Mouse (Mus musculus) neural tube, embryonic 14.5 days (tissue): ENCODE results near the gene Vps13a. TPM values are rescaled to one million over a fixed set of nuclear protein-coding genes. Genes with fewer than 3 reads are reported as not detected.
A peak's percentile ranks its signal among the peaks of the same experiment; 100 is the strongest.

Experiments used
- ATAC-seq: fragments of 200-750 bp; cut with Nextera tagmentation; 2 replicates; pipeline ENCODE4 v1.8.0; 2017; ENCODE audit warnings: low read depth, mild to moderate bottlenecking, moderate TSS enrichment, moderate library complexity
- H3K27ac ChIP-seq: fragments of 300-500 bp; sonication (generic); 2 replicates; pipeline ENCODE4 v1.5.1; 2014; ENCODE audit warnings: low read depth, mild to moderate bottlenecking, control low read depth, low read length, moderate library complexity, mixed read lengths
- H3K27me3 ChIP-seq: fragments of 300-500 bp; sonication (generic); 2 replicates; pipeline ENCODE4 v1.6.1; 2014; ENCODE audit warnings: low read length; ENCODE audit not compliant: control insufficient read depth, insufficient read depth
- H3K36me3 ChIP-seq: fragments of 300-500 bp; sonication (generic); 2 replicates; pipeline ENCODE4 v1.6.1; 2014; ENCODE audit warnings: low read length, mixed read lengths; ENCODE audit not compliant: control insufficient read depth, insufficient read depth
- H3K4me1 ChIP-seq: fragments of 300-500 bp; sonication (generic); 2 replicates; pipeline ENCODE4 v1.6.1; 2014; ENCODE audit warnings: low read length; ENCODE audit not compliant: control insufficient read depth, insufficient read depth
- H3K4me2 ChIP-seq: fragments of 300-500 bp; sonication (generic); 2 replicates; pipeline ENCODE4 v1.6.1; 2014; ENCODE audit warnings: mild to moderate bottlenecking, low read depth, low read length, control low read depth
- H3K4me3 ChIP-seq: fragments of 300-500 bp; sonication (generic); 2 replicates; pipeline ENCODE4 v1.5.1; 2014; ENCODE audit warnings: low read depth, low read length, control low read depth, mixed read lengths
- H3K9ac ChIP-seq: fragments of 300-500 bp; sonication (generic); replicated peaks from 2 replicates; pipeline ENCODE4 v1.6.1; 2014; ENCODE audit warnings: low read depth, mild to moderate bottlenecking, control low read depth, low read length, mixed read lengths
- H3K9me3 ChIP-seq: fragments of 300-500 bp; sonication (generic); 2 replicates; pipeline ENCODE4 v1.6.1; 2016; ENCODE audit warnings: low read length; ENCODE audit not compliant: control insufficient read depth
- WGBS: fragments of 180-500 bp; shearing (Covaris S2); extraction: QIAGEN DNeasy Blood & Tissue Kit; methylation state at CpG from one replicate; pipeline ENCODE4 v1.1.7; 2014; 5-methylcytosine and 5-hydroxymethylcytosine counted together
- polyA plus RNA-seq: library from polyadenylated mRNA; unstranded; fragments of >200 nt; fragmentation: Nextera tagmentation; extraction: Ambion mirVana; gene quantifications from 2 replicates; pipeline ENCODE4 v1.2.1, GENCODE M21; 2014

Gene Vps13a
- polyA plus RNA-seq, 1 experiment from 2014 or later = 12.0 TPM

DNA sequence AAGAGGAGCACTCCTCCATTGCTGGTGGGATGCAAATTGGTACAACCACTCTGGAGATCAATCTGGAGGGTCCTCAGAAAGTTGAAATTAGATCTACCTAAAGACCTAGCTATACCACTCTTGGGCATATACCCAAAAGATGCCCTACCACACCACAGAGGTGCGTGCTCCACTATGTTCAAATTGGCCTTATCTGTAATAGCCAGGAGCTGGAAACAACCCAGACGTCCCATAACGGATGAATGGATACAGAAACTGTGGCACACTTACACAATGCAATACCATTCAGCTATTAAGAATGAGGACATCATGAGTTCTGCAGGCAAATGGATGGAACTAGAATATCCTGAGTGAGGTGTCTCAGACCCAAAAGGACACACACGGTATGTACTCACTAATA lies 43.9 kb downstream of the Vps13a start:
- H3K4me3 ChIP-seq = no peak overlapping the region
- WGBS = 90% methylated on average over 4 of the region's 4 CpGs
- ATAC-seq = no peak
- no peaks in the 10 kb centered on the region for H3K36me3 ChIP-seq
- H3K27ac ChIP-seq = no peak overlapping the region
- no peaks in the 10 kb centered on the region for H3K27me3 ChIP-seq
- H3K9ac ChIP-seq = no peak overlapping the region
- H3K4me2 ChIP-seq = no peak overlapping the region
- no peaks in the 10 kb centered on the region for H3K9me3 ChIP-seq
- H3K4me1 ChIP-seq = no peaks in the 10 kb centered on the region

DNA sequence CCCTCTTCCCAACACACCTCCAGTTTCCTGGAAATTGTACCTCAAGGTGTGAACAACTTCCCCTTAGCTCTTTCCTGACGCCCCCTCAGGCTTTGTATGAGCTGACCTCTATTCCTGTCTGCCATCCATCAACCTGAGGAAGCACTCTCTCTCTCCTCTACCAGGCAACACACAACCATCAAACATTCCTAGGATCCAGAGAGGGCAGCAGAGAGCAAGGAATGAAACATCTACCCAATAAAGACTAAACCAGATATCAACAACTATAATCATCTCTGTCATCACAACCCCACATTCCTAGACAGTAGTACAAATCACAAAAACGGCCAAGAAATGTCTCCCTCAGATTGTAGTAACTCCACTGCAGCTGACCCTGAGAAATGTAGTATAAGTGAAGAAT lies 52.0 kb downstream of the Vps13a start:
- no peaks in the 10 kb centered on the region for H3K9me3 ChIP-seq
- H3K36me3 ChIP-seq = no peaks in the 10 kb centered on the region
- ATAC-seq = no peak
- no peak overlapping the region for H3K4me2 ChIP-seq
- no peaks in the 10 kb centered on the region for H3K27me3 ChIP-seq
- no peak overlapping the region for H3K27ac ChIP-seq
- no peak overlapping the region for H3K4me3 ChIP-seq
- H3K9ac ChIP-seq = no peak overlapping the region
- H3K4me1 ChIP-seq = no peaks in the 10 kb centered on the region
- WGBS = 56% methylated on average over 2 of the region's 2 CpGs

DNA sequence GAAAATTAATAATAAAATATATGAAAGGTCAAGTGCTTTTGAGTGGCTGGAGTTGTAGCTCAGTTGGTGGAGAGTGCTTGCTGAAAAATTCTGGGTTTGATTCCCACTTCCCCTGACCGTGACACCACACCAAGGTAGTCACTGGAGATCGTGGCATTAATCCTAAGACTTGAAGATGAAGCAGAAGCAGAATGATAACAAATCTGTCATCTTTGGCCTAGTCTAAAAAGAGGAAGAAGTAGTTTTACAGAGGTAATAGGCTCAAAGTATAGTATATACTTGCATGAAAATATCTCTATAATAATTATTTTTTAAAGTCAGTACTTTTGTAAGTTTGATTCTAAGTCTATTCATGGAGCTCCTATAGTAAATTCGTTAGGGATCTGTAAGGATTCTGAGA lies 65.5 kb downstream of the Vps13a start:
- no peaks in the 10 kb centered on the region for H3K4me1 ChIP-seq
- H3K36me3 ChIP-seq = no peaks in the 10 kb centered on the region
- no peak overlapping the region for H3K27ac ChIP-seq
- no peaks in the 10 kb centered on the region for H3K9me3 ChIP-seq
- no peak overlapping the region for H3K4me2 ChIP-seq
- H3K27me3 ChIP-seq = no peaks in the 10 kb centered on the region
- H3K9ac ChIP-seq = no peak overlapping the region
- ATAC-seq = no peak
- no peak overlapping the region for H3K4me3 ChIP-seq
- WGBS = 97% methylated on average over 3 of the region's 3 CpGs

DNA sequence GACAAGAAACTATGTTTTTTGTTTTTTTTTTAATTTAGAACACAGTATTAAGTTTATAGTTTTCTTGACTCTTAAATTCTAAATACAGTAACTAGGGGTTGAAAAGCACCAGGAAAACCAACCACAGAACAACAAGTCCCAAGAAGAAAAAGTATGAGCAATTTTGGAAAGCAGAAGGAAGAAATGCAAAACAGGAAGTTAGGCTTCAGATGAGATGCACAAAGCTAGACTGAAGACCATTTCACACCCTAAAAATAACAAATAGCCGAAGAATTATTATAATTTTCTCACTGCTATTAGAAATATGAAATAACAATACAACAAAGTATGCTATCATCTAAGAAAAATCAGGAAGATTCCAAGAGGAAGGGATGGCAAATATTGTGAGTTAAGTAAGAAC lies 78.9 kb downstream of the Vps13a start:
- Histone ChIP-seq H3K27ac (no peak overlapping the region), H3K9me3 (no peaks in the 10 kb centered on the region), H3K4me3 (no peak overlapping the region), H3K4me1 (no peaks in the 10 kb centered on the region), H3K36me3 (no peaks in the 10 kb centered on the region), H3K9ac (no peak overlapping the region), H3K27me3 (no peaks in the 10 kb centered on the region), H3K4me2 (no peak overlapping the region)
- ATAC-seq = no peak
- WGBS = 86% methylated on average over 1 of the region's 1 CpGs

DNA sequence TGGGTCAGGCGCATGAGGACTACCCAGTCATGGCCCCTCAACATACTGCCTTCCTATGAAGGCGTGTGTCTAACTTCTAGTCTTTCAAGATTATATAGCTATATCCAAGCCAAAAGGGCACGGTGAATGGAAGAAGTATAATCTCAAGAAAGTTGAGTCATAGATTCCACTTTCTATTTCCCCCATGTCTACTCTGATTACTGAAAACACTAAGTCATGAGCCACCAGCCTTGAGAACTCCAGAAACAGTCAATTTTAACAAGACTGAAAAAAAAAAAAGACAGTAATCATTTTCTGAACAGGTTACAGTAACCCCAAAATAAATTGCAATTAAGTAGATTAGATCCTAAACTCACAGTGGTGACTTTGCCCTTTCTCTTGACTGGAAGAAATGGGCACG lies 95.8 kb downstream of the Vps13a start:
- no peak for ATAC-seq
- no peaks in the 10 kb centered on the region for H3K4me1 ChIP-seq
- no peak overlapping the region for H3K4me3 ChIP-seq
- no peak overlapping the region for H3K9ac ChIP-seq
- WGBS = 93% methylated on average over 4 of the region's 4 CpGs
- no peaks in the 10 kb centered on the region for H3K27me3 ChIP-seq
- H3K9me3 ChIP-seq = no peaks in the 10 kb centered on the region
- H3K27ac ChIP-seq = no peak overlapping the region
- no peaks in the 10 kb centered on the region for H3K36me3 ChIP-seq
- H3K4me2 ChIP-seq = no peak overlapping the region

DNA sequence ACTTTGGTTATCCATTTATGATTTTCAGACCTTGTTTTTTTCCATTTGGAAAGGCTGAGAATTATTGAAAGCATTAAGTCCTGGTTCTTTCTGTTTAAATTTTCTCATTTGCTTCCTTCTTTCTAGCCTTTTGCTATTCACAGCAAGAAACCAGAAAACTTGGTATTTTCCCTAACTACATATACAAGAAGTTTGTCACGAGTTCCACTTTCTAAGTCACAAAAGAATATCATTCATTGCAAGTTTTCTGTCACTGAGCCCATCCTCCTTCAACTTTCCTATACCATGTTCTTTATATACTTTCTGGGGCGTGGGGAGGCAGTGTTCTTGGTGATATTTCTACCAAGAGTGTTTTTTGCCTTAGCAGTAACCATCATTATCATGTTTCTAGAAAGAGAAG lies 96.5 kb downstream of the Vps13a start:
- Histone ChIP-seq H3K4me1 (no peaks in the 10 kb centered on the region), H3K9ac (no peak overlapping the region), H3K9me3 (no peaks in the 10 kb centered on the region), H3K27me3 (no peaks in the 10 kb centered on the region), H3K27ac (no peak overlapping the region), H3K4me2 (no peak overlapping the region), H3K4me3 (no peak overlapping the region), H3K36me3 (no peaks in the 10 kb centered on the region)
- ATAC-seq = no peak
- 87% methylated on average over 2 of the region's 2 CpGs for WGBS

DNA sequence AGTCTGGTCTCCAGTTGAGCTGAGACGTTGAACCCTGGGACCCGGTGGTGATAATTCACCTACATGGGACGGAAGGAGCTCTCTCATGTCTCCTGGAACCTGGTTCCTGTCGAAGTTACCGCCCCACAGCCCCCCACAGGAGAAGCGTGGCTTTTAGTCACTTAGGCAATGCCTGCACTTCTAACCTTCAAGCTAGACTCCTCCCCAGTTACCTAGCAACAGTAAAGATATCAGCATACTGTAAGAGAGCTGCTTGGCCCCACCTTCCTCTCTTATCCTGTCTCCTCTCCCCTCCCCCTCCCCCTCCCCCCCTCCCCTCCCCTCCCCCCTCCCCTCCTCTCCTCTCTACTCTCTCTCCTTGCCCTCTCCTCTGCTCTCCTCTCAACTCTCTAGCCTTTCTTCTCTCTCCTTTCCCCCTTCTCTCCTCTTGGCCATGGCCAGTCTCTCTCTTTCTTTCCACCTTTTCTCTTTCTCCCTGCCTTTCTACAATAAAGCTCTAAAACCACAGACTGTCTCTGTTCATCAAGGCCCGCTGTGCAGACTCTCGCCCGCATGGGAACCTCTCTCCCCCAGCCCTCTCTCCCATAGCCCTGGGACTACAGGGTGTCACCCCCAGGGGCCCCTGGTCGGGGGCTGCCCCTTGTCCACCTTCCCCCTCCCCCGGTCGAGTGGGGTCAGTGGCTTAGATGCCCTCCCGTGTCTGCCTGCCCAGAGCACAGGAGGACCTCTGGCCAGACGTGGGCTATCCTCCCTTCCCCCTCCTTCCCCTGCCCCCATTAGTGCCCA lies 154.9 kb downstream of the Vps13a start:
- H3K36me3 ChIP-seq = no peaks in the 10 kb centered on the region
- 36% methylated on average over 14 of the region's 14 CpGs for WGBS
- H3K27me3 ChIP-seq = no peaks in the 10 kb centered on the region
- H3K9me3 ChIP-seq = no peaks in the 10 kb centered on the region
- H3K27ac ChIP-seq = no peak overlapping the region
- ATAC-seq = peak; percentile 49; the same call in 1 of the 2 replicates
- H3K4me2 ChIP-seq = no peak overlapping the region
- no peak overlapping the region for H3K4me3 ChIP-seq
- no peak overlapping the region for H3K9ac ChIP-seq
- H3K4me1 ChIP-seq = no peaks in the 10 kb centered on the region

DNA sequence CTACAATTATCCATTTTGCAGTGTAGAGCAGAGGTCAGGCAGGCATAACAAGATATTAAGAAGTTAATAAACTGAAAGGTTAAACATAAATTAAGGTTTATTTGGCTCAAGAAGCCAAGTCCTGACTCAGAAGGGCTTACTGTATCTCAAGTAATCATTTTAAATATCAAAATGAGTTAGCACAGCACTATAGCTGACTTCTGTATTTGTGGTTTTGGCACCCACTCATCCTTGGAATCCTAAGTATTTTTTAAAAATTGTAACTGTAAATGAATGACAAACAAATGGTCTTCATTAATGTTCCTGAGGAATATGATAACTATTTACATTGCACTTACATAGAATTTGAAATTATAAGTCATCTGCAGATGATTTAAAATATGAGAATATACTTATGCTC lies 155.7 kb downstream of the Vps13a start:
- H3K4me3 ChIP-seq = no peak overlapping the region
- no peaks in the 10 kb centered on the region for H3K27me3 ChIP-seq
- H3K9ac ChIP-seq = no peak overlapping the region
- H3K9me3 ChIP-seq = no peaks in the 10 kb centered on the region
- no peak overlapping the region for H3K4me2 ChIP-seq
- no peak overlapping the region for H3K27ac ChIP-seq
- no peaks in the 10 kb centered on the region for H3K36me3 ChIP-seq
- no peak for ATAC-seq
- H3K4me1 ChIP-seq = no peaks in the 10 kb centered on the region

DNA sequence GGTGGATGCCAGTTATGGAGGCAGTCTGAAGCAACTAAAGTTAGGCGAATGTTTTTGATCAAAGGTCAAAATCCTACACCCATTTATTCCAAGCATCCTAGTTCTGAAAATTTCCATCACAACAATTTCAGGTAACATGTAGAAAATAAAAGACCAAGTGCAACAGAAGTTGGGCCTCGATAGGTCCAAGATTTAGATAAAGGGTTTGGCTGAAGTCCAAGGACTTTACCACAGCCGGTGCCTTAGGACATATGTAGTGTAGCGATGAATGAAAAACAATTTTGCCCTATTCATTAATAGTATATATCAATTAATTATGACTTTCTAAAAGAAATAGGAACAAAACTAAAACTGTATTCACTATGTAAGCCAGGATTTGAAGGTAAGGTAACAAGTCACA lies 157.6 kb downstream of the Vps13a start:
- no peak overlapping the region for H3K27ac ChIP-seq
- WGBS = 88% methylated on average over 4 of the region's 4 CpGs
- no peak for ATAC-seq
- H3K36me3 ChIP-seq = no peaks in the 10 kb centered on the region
- H3K4me1 ChIP-seq = no peaks in the 10 kb centered on the region
- H3K4me2 ChIP-seq = no peak overlapping the region
- no peaks in the 10 kb centered on the region for H3K9me3 ChIP-seq
- H3K4me3 ChIP-seq = no peak overlapping the region
- no peaks in the 10 kb centered on the region for H3K27me3 ChIP-seq
- H3K9ac ChIP-seq = no peak overlapping the region
